Mouse (Mus musculus): Measurements from ENCODE around the gene Tdrd1. TPM values are rescaled to one million over a fixed set of nuclear protein-coding genes. Genes with fewer than 3 reads are reported as not detected.
A peak's percentile ranks its signal among the peaks of the same experiment; 100 is the strongest.

The Tdrd1 gene
- total RNA-seq, 2 experiments from 2014 or later = 0.07 to 0.10 TPM

- DNase-seq = no peak
These were observed 2.3 kb downstream of the Tdrd1 start for GRCm38 (mm10) chr19:56828305-56828704.

- DNase-seq = no peak
These were observed 3.3 kb downstream of the Tdrd1 start for GRCm38 (mm10) chr19:56829267-56829666.

- DNase-seq = no peak
These were observed 4.2 kb downstream of the Tdrd1 start for GRCm38 (mm10) chr19:56830163-56830562.

GRCm38 (mm10) chr19:56835340-56835739 is 9.3 kb downstream of the Tdrd1 start:
- no peak for DNase-seq

- DNase-seq = peak in 1 of 2 experiments; percentile 14
These were observed 13.1 kb downstream of the Tdrd1 start for GRCm38 (mm10) chr19:56838942-56839706.

GRCm38 (mm10) chr19:56842974-56843373 is 17.0 kb downstream of the Tdrd1 start:
- no peak for DNase-seq

- no peak for DNase-seq
These were observed 26.6 kb downstream of the Tdrd1 start for GRCm38 (mm10) chr19:56852590-56852989.

GRCm38 (mm10) chr19:56856455-56856854 is 30.4 kb downstream of the Tdrd1 start:
- no peak for DNase-seq

GRCm38 (mm10) chr19:56867701-56868100 is 41.7 kb downstream of the Tdrd1 start:
- DNase-seq = no peak

GRCm38 (mm10) chr19:56873816-56874600 is 48.0 kb downstream of the Tdrd1 start, which contains the start of gene Vwa2:
Vwa2 (plus strand) TSS chr19:56874249.
- DNase-seq = peak; percentile 16 to 17

- no peak for DNase-seq
These were observed 48.7 kb downstream of the Tdrd1 start for GRCm38 (mm10) chr19:56874601-56875315.

- no peak for DNase-seq
These were observed 51.4 kb downstream of the Tdrd1 start for GRCm38 (mm10) chr19:56877364-56877763.

GRCm38 (mm10) chr19:56887879-56888278 is 61.9 kb downstream of the Tdrd1 start:
- no peak for DNase-seq

GRCm38 (mm10) chr19:56888654-56889053 is 62.6 kb downstream of the Tdrd1 start:
- no peak for DNase-seq

- no peak for DNase-seq
These were observed 65.4 kb downstream of the Tdrd1 start for GRCm38 (mm10) chr19:56891438-56891837.

GRCm38 (mm10) chr19:56892586-56892985 is 66.6 kb downstream of the Tdrd1 start:
- DNase-seq = no peak

- DNase-seq = peak in 1 of 2 experiments; percentile 16
These were observed 67.3 kb downstream of the Tdrd1 start for GRCm38 (mm10) chr19:56893326-56893725.

GRCm38 (mm10) chr19:56897654-56898053 is 71.6 kb downstream of the Tdrd1 start:
- DNase-seq = no peak

- no peak for DNase-seq
These were observed 78.1 kb downstream of the Tdrd1 start for GRCm38 (mm10) chr19:56904095-56904494.

- DNase-seq = no peak
These were observed 79.4 kb downstream of the Tdrd1 start for GRCm38 (mm10) chr19:56905395-56905794.

- DNase-seq = no peak
These were observed 81.8 kb downstream of the Tdrd1 start for GRCm38 (mm10) chr19:56907850-56908249.

- peak; percentile 20 to 51 for DNase-seq
These were observed 82.7 kb downstream of the Tdrd1 start for GRCm38 (mm10) chr19:56908472-56909270.

Data from adrenal gland, postnatal 36 days (tissue).